Mouse (Mus musculus) midbrain, embryonic 11.5 days (tissue): ENCODE data around the gene Tbc1d7. TPM values are rescaled to one million over a fixed set of nuclear protein-coding genes. Genes with fewer than 3 reads are reported as not detected.
A peak's percentile ranks its signal among the peaks of the same experiment; 100 is the strongest.

Experiments used
- ATAC-seq: fragments of 200-750 bp; cut with Nextera tagmentation; 2 replicates; pipeline ENCODE4 v1.8.0; 2017; ENCODE audit warnings: moderate TSS enrichment, moderate library complexity; ENCODE audit not compliant: low FRiP score
- DNase-seq: peaks from one replicate; pipeline ENCODE4 v3.0.0; 2015; ENCODE audit warnings: low spot score; ENCODE audit errors: missing footprints
- H3K27ac ChIP-seq: fragments of 300-500 bp; sonication (generic); 2 replicates; pipeline ENCODE4 v1.5.1; 2014; ENCODE audit warnings: low read depth, low read length
- H3K27me3 ChIP-seq: fragments of 300-500 bp; sonication (generic); 2 replicates; pipeline ENCODE4 v1.6.1; 2014; ENCODE audit warnings: mild to moderate bottlenecking, low read length, moderate library complexity, mixed read lengths; ENCODE audit not compliant: control insufficient read depth, insufficient read depth
- H3K36me3 ChIP-seq: fragments of 300-500 bp; sonication (generic); 2 replicates; pipeline ENCODE4 v1.6.1; 2014; ENCODE audit warnings: mild to moderate bottlenecking, low read length, moderate library complexity, mixed read lengths; ENCODE audit not compliant: control insufficient read depth, insufficient read depth
- H3K4me1 ChIP-seq: fragments of 300-500 bp; sonication (generic); 2 replicates; pipeline ENCODE4 v1.6.1; 2014; ENCODE audit warnings: low read length; ENCODE audit not compliant: control insufficient read depth, insufficient read depth
- H3K4me2 ChIP-seq: fragments of 300-500 bp; sonication (generic); 2 replicates; pipeline ENCODE4 v1.6.1; 2014; ENCODE audit warnings: mild to moderate bottlenecking, moderate library complexity
- H3K4me3 ChIP-seq: fragments of 300-500 bp; sonication (generic); 2 replicates; pipeline ENCODE4 v1.5.1; 2014; ENCODE audit warnings: low read depth, low read length
- H3K9ac ChIP-seq: fragments of 300-500 bp; sonication (generic); 2 replicates; pipeline ENCODE4 v1.6.1; 2014; ENCODE audit warnings: low read length
- H3K9me3 ChIP-seq: fragments of 300-500 bp; sonication (generic); 2 replicates; pipeline ENCODE4 v1.6.1; 2016; ENCODE audit warnings: low read length; ENCODE audit not compliant: control insufficient read depth
- WGBS: fragments of 180-500 bp; shearing (Covaris S2); extraction: QIAGEN DNeasy Blood & Tissue Kit; methylation state at CpG from one replicate; pipeline ENCODE4 v1.1.7; 2014; 5-methylcytosine and 5-hydroxymethylcytosine counted together
- polyA plus RNA-seq: library from polyadenylated mRNA; unstranded; fragments of >200 nt; fragmentation: Nextera tagmentation; extraction: Ambion mirVana; gene quantifications from 2 replicates; pipeline ENCODE4 v1.2.1, GENCODE M21; 2014

The Tbc1d7 gene
- polyA plus RNA-seq, 1 experiment from 2014 or later, result 71.5 TPM

DNA sequence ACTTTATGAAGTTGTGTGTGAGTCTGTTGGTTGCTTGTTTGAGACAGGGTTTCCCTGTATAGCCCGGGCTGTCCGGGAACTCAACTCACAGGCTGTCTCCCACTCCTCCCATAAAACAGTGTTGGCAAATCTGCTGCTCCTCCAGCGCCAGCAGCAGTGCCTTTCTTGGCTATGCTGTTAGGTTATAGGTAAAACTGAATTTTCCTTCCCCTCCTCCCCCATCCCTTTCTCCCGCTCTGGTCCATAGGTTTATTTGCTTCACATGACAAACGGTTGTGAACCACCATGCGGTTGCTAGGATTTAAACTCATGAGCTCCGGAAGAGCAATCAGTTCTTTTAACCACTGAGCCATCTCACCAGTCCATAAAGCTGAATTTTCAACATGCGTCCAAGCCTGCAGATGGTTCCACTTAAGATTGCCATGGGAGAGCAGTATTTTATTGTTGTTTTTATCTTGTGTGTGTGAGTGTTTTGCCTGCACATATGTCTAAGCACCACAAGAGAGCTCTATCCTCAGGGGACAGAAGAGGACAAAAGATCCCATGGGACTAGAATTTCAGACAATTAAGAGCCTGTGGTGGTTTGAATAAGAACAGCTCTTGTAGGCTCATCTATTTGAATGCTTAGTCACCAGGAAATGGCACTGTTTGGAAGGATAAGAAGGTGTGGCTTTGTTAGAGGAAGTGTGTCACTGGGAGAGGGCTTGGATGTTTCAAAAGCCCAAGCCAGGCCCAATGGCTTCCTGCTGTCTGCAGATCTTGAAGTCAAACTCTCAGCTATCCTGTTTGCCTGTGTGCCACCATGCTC, 12.2 kb upstream of the Tbc1d7 start:
- no peak overlapping the region for H3K9ac ChIP-seq
- H3K9me3 ChIP-seq, result no peaks in the 10 kb centered on the region
- no peaks in the 10 kb centered on the region; the same call in 1 of the 2 replicates for H3K27me3 ChIP-seq
- no peaks in the 10 kb centered on the region for H3K4me1 ChIP-seq
- 59% methylated on average over 8 of the region's 8 CpGs for WGBS
- H3K4me3 ChIP-seq, result peak overlapping the region; percentile 14; the same call in 1 of the 2 replicates
- peak overlapping the region; percentile 36 for H3K4me2 ChIP-seq
- H3K36me3 ChIP-seq, result no peaks in the 10 kb centered on the region
- no peak overlapping the region for H3K27ac ChIP-seq
- DNase-seq (no peak), ATAC-seq (peak; percentile 54; the same call in 1 of the 2 replicates)

DNA sequence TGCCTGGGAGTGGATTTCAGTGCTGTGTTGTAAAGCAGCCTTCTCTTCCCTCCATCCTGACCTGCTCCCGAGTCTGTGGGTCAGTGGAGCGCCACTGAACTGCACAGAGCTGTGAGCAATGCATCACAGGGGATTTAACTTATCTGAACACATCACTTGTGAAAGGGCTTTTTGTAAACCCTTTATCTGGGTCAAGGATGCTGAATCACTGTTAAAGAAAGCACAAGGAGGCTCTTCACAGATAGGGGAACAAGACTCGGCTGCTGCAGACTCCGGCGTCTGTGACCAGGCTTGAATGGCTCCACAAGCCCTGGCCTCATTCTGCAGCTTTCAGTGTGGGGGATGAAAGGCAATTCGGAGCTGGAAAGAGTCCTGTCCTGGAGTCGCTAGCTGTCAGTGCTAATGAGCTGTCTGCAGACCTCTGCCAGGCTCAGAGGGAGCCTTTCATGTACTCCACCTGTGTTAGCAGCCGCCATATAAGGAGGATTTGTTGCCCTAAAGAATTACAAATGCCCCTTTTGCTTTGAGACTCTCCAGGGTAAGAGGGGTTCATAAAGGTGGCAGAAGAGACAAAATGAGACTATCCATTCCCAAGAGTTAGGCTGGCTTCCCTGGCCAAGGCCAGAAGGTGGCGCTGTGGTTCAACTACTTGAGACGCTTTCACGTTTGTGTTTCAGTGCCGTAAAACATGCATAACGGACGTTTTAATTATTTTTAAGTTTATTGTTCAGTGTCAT, 11.3 kb upstream of the Tbc1d7 start:
- Histone ChIP-seq H3K4me3 (peak overlapping the region; percentile 14; the same call in 1 of the 2 replicates), H3K27ac (no peak overlapping the region), H3K9me3 (no peaks in the 10 kb centered on the region), H3K9ac (0 out of 2 replicates have a peak overlapping the region, but pooled peaks have one; percentile 21), H3K36me3 (no peaks in the 10 kb centered on the region), H3K4me2 (peak overlapping the region; percentile 36), H3K27me3 (no peaks in the 10 kb centered on the region; the same call in 1 of the 2 replicates), H3K4me1 (no peaks in the 10 kb centered on the region)
- peak; percentile 59 for ATAC-seq
- 18% methylated on average over 14 of the region's 14 CpGs for WGBS
- DNase-seq, result peak; percentile 98

DNA sequence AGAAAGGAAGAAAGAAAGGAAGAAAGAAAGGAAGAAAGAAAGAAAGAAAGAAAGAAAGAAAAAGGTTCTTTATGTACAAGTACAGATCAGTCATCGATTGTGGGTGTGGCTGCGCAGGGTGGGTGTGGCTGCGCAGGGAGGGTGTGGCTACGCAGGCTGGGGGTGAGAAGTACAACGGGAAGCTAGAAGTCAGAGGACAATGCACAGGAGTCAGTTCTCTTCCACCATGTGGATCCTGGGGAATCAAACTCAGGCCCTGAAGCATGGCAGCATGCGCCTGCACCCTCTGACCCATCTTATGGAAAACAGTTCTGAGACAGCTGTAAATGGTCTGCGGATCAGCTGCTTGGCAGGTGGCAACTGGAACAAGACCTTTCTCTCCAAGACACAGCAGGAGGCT, 9.8 kb upstream of the Tbc1d7 start:
- ATAC-seq, result no peak
- DNase-seq, result peak; percentile 79
- no peaks in the 10 kb centered on the region for H3K36me3 ChIP-seq
- H3K9ac ChIP-seq, result no peak overlapping the region
- H3K27me3 ChIP-seq, result no peaks in the 10 kb centered on the region; the same call in 1 of the 2 replicates
- H3K9me3 ChIP-seq, result no peaks in the 10 kb centered on the region
- H3K4me2 ChIP-seq, result no peak overlapping the region
- H3K4me3 ChIP-seq, result no peak overlapping the region
- WGBS, result 60% methylated on average over 7 of the region's 7 CpGs
- H3K27ac ChIP-seq, result no peak overlapping the region
- H3K4me1 ChIP-seq, result no peaks in the 10 kb centered on the region

DNA sequence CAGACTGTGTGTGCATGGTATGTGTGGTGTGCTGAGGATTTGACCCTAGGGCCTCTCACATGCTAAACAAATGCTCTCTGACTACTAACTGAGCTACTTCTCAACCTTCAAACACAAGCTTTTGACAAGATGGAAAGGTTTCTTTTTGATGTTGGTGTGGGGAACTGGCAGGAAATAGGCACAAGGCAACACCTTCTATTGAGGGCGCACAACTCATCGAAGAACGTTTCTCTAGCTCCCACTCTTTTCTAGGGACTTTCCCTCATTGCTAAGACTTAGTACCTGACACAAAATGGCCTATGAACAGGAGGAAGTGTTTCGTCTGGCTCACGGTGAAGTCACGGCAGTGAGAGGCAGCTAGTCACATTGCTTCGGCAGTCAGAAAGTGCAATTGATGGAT, 6.0 kb upstream of the Tbc1d7 start:
- WGBS, result 95% methylated on average over 7 of the region's 7 CpGs
- Histone ChIP-seq H3K4me2 (no peak overlapping the region), H3K27ac (no peak overlapping the region), H3K4me1 (no peaks in the 10 kb centered on the region), H3K36me3 (no peaks in the 10 kb centered on the region), H3K4me3 (no peak overlapping the region), H3K9me3 (no peaks in the 10 kb centered on the region), H3K9ac (no peak overlapping the region), H3K27me3 (no peaks in the 10 kb centered on the region; the same call in 1 of the 2 replicates)
- no peak for ATAC-seq
- no peak for DNase-seq

DNA sequence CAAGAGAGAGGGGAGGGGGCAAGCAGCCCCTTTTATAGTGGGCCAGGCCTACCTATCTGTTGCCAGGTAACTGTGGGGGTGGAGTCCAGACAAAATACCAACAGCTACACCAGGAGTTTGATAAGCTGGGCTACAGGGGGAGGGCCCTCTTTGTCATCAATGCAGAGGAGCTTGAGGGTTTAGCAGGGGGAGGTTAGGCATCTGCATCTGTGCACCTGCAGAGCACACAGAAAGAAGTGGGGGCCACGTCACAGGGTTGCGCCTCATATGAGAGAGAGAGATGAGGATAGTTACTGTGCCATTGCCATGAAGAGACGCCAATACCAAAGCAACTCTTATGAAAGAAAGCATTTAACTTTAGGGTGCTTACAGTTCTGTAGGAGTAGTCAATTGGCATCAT, 5.4 kb upstream of the Tbc1d7 start:
- Histone ChIP-seq H3K4me2 (no peak overlapping the region), H3K9me3 (no peaks in the 10 kb centered on the region), H3K36me3 (no peaks in the 10 kb centered on the region), H3K27ac (no peak overlapping the region), H3K9ac (no peak overlapping the region), H3K4me1 (0 out of 2 replicates have a peak, but pooled peaks cover 3% of the 10 kb centered on the region), H3K27me3 (no peaks in the 10 kb centered on the region; the same call in 1 of the 2 replicates), H3K4me3 (no peak overlapping the region)
- WGBS, result 90% methylated on average over 3 of the region's 3 CpGs
- ATAC-seq (no peak), DNase-seq (no peak)

DNA sequence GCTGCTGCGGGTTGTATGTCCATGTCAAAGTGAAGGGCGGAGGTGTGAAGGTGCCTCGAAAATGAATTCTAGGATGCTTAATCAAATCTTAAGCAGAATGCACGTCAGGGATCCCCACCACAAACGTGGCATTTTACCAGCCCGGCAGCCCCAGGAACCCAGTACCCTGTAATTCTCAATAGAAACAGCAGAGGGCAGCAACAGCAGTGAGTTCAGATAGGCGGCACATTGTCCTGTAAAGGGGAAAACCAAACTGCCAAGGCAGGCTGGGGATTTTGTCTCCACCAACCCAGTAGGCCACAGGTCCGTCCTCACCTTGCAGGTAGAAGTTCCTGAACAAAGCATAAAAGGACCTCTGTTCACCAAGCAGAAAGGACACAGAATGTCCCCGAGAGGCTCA, 2.0 kb upstream of the Tbc1d7 start:
- Histone ChIP-seq H3K36me3 (no peaks in the 10 kb centered on the region), H3K9me3 (no peaks in the 10 kb centered on the region), H3K27ac (no peak overlapping the region), H3K9ac (no peak overlapping the region), H3K4me2 (no peak overlapping the region), H3K4me1 (0 out of 2 replicates have a peak, but pooled peaks cover 3% of the 10 kb centered on the region), H3K27me3 (no peaks in the 10 kb centered on the region; the same call in 1 of the 2 replicates), H3K4me3 (no peak overlapping the region)
- 20% methylated on average over 9 of the region's 9 CpGs for WGBS
- DNase-seq (peak; percentile 97), ATAC-seq (no peak)

DNA sequence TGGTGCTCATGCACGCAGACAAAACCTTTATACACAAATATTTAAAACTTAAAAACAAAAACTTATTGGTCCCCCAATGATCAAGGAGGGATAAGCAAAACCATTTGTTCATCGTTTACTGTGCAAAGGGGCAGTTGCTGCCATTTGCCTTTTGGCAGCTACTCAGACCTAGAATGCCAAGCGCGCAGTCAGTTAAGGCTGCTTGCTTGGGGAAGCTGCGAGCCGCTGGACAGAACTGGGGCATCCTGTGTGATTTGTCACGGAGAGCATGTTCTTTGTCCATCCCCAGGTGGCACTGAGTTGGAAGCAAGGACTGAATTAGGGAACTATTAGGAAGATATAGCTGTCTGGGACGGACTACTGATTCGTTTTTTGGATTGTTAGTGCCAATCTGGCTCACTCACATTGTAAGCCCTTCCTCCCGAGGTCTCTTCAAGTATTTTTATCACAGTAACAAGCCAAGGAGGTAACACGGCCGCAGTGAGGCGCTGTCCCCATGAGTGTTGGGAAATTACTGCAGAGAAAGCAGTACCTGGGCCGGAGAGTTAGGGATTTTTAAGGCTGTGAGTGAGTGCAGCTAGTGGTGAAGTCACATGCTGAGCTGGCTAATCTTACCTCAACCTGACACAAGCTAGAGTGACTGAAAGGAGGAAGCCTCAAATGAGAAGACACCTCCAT, 874 bp upstream of the Tbc1d7 start:
- Histone ChIP-seq H3K4me2 (peak overlapping the region; percentile 56), H3K4me3 (peak overlapping the region; percentile 56), H3K27ac (no peak overlapping the region), H3K27me3 (no peaks in the 10 kb centered on the region), H3K4me1 (0 out of 2 replicates have a peak, but pooled peaks cover 3% of the 10 kb centered on the region), H3K9ac (peak overlapping the region; percentile 77; the same call in 1 of the 2 replicates), H3K9me3 (no peaks in the 10 kb centered on the region), H3K36me3 (no peaks in the 10 kb centered on the region)
- WGBS, result 40% methylated on average over 14 of the region's 14 CpGs
- DNase-seq (no peak), ATAC-seq (no peak)

DNA sequence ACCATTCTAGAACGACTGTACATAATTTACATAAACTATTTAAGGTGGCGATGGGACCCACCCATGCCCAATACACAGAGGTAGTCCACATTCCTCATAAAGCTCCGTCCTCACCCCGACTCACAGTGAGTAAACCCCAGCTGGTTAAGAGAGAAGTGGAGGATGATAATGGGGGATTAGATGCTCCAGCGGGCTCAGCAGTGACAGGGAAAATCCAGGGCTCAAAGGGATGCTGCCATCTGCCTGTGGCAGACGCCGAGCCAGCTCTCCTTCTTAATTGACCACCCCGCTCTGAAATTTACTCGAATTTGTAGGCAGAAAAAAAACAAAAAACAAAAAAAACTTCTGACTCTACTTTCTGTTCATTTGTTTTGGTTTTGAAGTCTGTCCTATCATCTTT, 3.6 kb downstream of the Tbc1d7 start:
- Histone ChIP-seq H3K4me1 (0 out of 2 replicates have a peak, but pooled peaks cover 3% of the 10 kb centered on the region), H3K9ac (no peak overlapping the region), H3K36me3 (peaks cover 2% of the 10 kb centered on the region; the same call in 1 of the 2 replicates), H3K4me2 (no peak overlapping the region), H3K9me3 (no peaks in the 10 kb centered on the region), H3K27me3 (no peaks in the 10 kb centered on the region), H3K4me3 (no peak overlapping the region), H3K27ac (no peak overlapping the region)
- WGBS, result 57% methylated on average over 9 of the region's 9 CpGs
- no peak for ATAC-seq
- DNase-seq, result no peak
